Mouse (Mus musculus) right cerebral cortex, adult 2 months (tissue): ENCODE data around the gene Kcnh8.

ENCODE experiments used
- DNase-seq, 2 experiments: peaks; one replicate each; pipeline ENCODE4 v3.0.0; 2021 to 2022; ENCODE audit warnings: low spot score in 2 of 2

The Kcnh8 gene

DNA sequence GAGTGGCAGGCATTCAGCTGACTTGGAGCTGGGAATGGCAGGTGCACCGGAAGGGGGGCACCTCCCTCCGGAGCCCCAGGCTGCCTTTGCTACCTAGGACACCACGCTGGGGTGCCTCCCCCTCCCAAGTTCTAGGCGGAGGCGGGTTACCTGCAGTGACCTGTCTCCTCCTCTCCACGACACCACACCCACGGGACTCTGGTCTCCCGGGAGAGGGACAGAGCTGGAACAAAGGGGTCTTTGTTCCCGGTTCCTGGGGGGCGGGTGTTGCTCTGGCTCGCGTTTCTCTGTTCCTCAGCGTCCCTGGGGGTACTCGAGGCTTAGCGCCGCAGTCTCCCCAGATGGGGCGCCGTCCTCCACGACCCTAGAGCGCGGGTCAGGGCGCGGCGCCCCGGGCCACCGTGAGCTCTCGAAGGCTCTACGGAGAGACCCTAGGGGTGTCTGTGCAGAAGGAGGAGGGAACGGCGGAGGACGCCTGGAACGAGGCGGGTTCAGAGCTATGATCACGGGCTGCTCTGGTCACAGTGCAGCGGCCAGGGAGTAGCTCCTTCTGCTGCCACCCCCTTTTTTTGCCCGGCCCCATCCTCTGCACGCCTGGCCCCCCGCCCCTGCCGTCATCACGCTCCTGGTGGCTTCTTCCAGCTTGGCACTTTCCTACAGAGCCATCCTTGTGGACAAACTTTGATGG lies at the start of gene Kcnh8:
TSS of gene Kcnh8 (plus strand) at position 617 of the 688 bp plus-strand sequence.
- DNase-seq = peak; percentile 2 to 6

DNA sequence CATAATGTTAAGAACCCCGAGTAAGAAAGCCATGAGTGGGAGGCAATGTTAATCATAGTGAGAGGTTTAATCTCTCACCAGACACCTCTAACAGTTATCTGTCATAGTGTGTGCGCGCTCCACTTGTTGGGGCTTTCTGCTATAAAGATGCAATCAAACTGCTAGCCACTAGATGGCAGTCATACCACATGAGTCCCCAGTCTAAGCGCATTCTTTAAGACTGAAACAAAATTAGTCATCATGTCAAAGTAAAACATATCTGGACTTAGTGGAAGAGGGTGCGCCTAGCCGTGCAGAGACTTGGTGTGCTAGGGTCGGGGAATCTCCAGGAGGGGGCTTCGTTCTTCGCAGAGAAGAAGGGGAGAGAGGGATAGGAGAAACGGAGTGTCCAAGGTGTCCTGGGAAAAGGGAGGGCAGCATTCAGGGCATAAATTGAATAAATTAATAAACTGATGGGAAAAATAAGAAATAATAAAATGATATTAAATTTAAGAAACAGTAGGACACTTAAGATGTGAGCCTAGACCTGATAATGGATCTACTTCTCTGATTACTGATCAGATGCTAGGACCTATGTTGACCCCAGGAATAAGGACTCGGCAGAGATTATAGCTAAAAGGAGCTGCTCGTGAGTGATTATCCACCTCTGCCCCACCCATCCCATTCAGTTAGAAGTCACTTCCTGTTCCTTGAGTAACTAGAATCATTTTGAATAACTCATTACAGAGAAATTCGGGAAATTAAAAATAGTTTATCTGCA lies 42.4 kb upstream of the Kcnh8 start:
- peak; percentile 67 to 73 for DNase-seq

DNA sequence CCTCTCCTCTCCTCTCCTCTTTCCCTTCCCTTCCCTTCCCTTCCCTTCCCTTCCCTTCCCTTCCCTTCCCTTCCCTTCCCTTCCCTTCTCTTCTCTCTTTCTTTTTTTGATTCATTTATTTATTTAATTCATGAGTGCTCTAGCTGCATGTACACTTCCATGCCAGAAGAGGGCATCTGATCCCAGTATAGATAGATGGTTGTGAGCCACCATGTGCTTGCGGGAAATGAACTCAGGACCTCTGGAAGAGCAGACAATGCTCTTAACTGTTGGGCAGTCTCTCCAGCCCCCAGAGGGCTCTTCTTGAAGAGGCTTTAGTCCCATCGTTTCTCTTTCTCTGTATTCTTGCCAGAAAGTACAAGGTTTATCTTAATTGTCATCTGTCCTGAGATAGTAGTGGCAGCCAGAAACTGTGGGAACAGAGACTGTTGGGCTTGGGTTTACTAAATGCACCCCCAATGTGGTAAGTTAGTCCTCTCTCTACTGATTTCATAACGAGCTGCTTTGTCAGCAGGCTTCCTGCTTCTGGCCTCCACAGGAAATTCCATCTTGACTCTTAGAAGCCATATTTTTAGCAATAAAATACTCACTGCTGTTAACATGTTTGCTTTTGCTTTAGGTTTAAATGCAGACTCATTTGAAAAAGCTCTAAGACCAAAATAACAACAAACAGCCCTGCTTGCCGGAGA lies 36.9 kb upstream of the Kcnh8 start:
- DNase-seq = no peak

DNA sequence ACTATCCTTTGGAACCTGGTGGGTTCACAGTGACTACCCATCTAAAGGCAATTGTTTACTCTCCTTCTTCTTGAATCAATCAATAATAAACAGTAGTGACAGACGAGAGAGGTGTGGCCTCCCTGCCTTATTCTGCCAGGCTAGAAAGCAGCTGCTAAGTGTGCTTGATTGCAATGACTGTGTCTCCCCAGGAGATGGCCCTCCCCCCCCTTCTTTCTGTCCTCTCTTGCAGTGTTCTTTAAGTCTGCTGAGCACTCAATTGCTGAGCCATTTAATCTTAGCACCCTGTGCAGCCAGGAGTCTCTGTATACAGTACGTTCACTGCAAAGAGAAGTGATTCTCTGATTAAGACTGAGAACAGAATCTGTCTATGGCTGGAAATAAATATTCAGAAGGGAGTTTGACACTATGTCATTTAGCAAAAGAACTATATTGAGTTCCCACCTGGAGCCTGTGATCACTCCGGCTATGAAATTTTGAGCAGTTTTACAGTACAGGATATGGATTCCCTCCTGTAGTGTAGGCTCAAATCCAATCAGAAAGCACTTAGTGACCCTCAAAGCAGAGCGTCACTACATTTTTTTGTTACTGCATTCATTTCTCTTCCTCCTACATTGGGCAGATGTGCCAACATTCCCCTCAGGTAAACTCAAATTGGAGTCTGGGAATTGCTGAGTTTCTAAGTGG lies 32.8 kb upstream of the Kcnh8 start:
- peak in 1 of 2 experiments; percentile 13 for DNase-seq

DNA sequence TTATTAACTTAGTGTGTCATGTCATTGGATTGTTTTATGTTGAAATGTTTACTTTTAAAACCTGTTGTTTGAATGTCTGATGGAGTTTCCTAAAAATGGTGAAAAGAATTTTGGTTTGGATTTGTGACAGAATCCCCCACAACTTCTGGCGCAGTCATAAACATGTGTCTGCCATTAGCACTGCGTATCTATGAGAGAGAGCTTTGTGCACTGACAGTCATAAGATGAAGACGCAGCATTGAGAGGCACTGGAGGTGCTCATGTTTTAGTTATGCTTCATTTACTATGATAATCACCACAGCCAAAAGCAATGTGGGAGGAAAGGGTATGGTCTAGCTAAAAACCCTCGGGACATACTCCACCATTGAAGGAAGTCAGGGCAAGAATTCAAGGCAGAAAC lies 30.3 kb upstream of the Kcnh8 start:
- no peak for DNase-seq

DNA sequence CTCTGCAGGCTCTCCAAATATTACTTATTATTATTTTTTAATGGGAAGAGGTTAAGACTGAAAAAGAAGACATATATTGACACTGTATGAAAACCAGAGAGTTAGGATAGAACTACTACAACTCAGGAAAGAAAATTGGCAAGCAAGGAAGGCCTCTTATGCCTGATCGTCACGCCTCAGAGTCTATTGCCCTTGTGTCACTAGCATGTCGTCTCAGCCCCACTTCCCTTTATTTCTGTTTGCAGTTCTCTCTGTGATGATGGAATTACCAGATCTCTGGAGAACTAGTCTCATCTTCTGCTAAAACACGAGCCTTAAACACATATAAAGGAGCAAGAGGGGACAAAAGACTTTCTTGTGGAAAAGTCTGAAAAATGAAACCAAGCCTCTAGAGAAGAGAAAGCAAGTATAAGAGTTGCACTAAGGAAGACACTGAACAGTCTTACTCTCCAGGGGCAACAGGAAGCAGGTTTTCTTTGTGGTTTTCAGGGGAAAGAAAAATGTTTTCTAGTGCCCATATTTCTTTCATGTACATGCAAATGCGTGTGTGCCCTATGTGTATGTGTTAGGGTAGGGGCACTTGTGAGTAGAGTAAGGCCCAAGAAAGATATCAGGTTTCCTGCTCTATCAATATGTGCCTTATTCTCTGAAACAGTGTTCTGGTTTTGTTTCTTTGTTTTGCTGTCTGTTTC lies 10.9 kb upstream of the Kcnh8 start:
- DNase-seq = no peak

DNA sequence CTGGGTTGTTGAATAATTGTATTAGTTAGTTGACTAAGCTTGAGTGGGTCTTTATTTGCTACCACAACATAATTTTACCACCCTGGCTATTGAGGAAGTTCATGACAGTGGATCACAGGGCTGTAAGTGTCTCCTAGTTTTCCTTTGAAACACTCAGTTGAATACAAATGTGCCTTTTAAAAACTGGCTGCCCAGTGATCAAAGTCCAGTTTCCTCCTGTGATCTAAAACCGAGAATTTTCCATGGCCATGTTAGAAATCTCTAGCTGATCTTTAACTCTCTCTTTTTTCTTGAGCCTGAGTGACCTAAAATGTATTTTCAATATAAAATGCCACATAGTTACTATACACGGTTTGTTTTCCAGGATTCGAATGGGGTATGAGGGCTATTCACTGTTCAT lies 3.4 kb upstream of the Kcnh8 start:
- no peak for DNase-seq

DNA sequence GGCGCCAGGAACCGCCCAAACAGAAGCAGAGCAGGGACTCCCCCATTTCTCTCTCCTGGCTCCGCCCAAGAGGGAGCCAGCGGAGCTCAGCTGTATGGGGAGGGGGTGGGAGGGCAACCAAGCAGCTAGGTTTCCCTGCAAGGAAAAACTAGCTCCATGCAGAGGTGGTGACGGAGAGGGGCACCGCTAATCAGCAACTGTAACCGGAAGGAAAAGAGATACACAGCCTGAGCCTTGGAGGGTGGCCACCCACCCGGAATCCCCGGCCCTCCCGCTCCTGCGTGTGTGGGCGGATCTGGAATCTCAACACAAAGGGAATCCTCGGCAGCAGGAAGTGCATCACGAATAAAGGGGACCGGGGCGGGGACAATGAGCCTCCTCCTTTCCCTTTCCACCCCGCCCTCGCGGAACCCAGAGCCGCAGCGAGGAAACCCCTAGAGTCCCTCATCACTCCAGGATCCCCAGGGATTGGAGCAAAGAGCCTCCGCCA lies 1.6 kb upstream of the Kcnh8 start:
- peak; percentile 77 to 82 for DNase-seq

DNA sequence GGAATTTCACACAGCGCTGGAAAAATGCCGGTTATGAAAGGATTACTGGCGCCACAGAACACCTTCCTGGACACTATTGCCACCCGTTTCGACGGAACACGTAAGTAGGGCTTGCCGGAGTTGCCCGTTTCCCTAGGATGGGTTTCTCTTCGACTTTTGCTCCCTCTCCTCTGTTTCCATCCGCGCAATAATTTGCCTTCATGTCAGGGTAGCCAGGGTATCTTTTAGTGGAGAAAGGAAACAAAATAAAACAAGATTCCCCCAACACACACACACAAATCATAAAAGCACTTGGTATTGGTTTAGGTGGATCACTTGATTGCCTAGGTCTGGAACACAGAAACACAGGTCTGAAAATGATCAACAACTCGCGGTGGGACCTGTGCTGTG lies 267 bp downstream of the Kcnh8 start:
- peak in 1 of 2 experiments; percentile 6 for DNase-seq

DNA sequence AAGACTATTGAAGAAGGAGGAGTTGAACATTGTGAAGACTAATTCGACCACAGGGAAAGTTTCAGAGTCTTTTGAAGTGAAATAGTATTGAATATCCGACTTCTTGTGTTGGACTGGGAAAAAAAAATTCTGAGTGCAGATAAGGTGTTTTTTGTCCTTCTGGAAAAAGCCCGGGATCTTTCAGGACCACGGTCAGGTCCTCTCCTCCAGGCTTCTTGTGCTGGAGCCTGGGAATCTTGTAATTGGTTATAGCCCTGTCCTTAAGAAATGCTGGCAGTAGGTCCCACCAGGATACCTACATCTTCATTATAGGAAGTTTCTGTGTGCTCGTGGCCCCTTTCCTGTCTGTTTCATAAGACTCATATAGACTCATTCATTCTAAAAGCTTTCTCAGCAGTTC lies 902 bp downstream of the Kcnh8 start:
- DNase-seq = no peak

DNA sequence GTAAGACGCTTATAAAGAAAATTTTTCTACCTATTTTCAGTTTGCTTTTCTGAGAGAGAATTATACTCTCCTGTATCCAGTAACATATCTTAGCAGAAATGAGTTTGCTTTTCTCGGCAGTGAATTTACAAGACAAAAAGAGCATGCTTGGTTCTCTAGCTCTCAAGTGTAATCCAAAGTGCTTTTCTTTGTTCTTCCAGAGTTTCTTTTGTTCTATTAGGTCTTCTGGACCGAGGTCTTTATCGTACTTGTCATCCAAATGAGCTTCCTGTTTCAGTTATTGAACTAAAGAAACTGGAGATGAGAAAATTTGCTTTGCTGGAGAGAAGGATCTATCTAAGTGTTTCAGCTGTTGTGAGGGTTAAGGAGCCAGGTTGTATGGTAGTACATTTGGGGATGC lies 8.9 kb downstream of the Kcnh8 start:
- DNase-seq = no peak

DNA sequence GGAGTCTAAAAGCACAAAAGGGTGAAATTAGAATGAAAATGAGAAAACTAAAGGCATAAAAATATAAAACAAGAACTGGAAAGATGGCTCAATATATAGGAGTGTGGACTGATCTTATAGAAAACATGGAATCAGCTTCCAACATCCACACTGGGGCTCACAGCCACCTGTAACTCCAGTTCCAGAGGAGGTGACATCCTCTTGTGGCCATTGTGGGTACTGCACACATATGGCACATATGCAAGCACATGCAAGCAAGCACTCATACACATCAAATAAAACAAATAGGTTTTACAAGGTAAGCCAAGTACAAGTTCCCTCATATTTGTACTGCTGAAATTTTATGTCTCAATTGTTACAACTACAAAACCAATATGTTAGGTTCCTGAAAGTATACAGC lies 46.7 kb downstream of the Kcnh8 start:
- no peak for DNase-seq

DNA sequence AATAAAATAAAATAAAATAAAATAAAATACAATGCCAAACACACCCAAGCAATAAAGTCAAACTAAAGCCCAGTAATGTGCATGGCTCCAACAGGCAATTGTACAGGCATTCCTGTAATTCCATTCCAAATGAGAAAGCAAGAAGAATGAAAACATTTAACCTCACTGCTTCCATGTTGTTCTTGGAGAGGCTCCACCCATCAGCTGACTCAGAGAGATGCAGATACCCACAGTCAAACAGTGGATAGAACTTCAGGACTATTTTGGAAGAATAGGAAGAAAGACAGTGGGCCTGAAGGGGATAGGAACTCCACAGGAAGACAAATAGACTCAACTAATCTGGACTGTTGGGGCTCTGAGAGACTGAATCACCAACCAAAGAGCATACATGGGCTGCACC lies 89.5 kb downstream of the Kcnh8 start:
- DNase-seq = no peak

DNA sequence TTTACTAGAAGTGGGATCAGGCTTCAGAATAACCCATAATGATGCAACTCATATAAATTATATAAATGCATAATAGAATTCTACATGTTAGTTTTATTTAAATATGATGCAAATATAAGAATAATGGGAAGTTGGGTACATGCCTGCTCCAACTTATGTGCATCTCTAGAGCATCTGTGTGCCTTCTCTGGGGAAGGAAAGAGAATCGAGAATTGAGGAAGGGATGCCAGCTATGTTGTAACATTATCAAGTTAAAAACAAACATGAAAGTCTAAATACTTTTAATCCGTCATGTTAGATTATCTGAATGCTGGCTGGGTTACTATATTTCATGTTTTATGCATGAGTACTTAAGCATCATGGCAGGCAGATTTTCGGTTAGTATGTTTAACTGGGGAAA lies 99.4 kb downstream of the Kcnh8 start:
- no peak for DNase-seq

DNA sequence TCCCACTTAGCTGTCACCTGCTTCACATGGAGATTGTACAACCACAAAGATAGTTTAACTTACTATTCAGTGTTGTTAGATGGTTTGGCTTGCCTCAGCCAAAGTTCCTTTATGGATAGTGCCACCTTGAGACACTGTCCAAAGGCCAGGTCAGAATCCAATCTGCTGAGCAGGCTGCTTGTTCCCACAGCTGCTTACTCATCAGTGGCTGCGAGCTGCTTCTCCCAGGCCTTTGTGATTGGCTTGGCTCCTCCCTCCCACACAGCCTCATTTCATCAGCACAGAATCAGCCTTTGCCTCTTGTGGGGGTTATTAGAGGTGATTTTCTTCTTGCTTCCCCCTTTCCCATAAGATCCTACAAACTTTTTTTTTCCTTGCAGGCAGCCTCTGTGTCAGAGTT lies 109.8 kb downstream of the Kcnh8 start:
- DNase-seq = no peak

DNA sequence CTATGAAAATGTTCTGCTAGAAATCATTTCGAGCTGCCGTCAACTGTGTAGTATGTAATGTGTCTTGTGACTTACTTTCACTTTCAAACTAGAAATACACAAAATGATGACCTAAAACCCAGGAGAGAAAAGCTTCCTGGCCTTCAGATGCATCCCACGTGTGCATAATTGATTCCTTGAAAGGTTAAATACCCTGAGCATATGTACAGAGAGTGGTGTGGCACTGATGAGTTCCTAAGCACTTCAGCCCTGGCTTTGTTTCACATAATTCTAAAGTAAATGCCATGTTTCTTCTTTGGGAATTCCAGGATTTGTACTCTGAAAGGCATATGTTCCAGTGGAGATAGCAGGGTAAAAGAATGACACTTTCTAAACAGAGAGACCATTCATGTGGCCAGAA lies 119.7 kb downstream of the Kcnh8 start:
- DNase-seq = no peak

DNA sequence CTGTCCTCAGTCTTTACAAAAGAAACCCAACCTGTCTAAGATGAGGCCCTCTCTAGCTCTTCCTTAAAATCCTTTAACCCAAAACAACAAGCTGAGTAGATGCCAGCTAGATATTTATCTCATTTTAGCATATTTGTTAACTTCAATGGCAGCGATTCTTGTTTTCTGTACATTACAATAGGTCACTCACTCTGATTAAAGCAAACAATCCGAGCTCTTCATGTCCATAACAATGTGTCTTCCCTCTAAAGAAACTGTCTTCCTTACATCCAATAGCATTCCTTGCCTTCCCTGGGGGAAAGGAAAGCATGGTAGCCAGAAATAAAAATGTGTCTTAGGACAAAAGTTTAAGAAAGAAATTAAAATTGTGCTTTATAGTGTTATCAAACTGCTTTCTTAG lies 126.3 kb downstream of the Kcnh8 start:
- DNase-seq = no peak

DNA sequence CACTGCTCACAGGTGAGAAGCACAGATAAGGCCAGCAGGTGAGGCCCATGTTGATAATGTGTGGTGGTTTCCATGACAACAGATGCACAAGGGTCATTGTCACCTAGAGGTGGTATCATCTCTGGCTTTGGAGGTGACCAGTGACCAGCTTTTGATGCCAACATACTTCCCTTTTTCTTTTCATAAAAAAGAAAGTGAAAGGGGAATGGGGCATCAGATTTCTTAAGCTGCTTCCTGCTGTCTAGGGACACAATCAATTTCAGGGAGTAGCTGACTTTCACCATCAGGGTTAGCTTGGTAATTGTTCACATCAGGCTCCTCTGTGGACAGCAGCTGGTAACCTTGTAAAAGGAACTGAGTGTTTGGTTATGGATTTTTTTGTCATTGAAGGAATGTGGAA lies 135.9 kb downstream of the Kcnh8 start:
- no peak for DNase-seq

DNA sequence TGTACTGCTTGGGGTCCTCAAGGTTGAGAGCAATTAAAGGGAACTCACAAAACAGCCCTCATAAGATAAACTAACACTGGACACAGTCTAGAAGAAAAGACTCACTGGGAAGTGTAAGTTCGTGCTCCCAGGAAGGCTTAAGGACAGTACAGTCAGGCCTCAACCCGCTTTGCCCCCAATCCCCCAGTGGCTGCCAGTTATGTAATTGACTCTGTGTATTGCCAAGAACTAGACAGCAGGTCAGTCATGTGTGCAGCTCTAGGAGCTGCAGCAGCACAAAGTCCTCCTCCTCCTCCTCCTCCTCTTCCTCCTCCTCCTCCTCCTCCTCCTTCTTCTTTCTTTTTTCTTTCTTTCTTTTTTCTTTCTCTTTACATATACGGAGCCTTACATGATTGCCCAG lies 185.6 kb downstream of the Kcnh8 start:
- DNase-seq = no peak

DNA sequence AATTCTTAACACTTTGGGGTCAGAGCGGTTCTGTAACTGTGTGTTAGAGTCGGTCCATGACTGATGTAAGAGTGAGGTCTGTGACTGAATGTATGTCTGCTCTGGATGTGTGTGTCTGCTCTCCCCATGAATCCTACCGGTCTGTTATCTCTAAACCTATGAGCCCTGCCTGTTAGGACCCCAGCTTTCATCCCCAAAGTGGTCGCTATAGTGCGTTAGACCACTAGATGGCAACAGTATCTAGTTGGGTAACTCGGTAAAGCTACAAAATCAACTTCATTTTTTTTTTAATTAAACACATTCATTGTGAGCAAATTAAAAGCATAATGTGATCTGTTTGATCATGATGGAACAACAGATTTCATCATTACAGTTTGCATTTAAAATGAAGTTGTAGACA lies 202.0 kb downstream of the Kcnh8 start:
- no peak for DNase-seq

DNA sequence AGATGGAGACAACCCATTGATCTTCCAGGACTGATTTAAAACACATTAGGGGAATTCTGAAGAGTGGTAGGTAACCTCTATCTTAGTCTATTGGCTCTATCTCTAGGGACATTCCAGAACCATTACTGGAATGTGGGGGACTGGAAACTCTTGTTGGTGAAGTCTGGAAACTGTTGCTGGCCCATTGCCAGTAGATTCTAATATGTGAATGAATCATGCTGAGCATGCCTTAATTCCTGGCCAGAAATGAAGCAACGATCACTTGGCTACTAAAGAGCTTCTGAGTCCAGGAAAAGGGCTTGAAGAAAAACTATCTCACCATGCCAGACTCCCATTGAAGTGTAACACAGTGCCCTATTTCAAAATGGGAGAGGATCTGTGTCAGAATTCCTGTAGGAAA lies 208.3 kb downstream of the Kcnh8 start:
- no peak for DNase-seq

DNA sequence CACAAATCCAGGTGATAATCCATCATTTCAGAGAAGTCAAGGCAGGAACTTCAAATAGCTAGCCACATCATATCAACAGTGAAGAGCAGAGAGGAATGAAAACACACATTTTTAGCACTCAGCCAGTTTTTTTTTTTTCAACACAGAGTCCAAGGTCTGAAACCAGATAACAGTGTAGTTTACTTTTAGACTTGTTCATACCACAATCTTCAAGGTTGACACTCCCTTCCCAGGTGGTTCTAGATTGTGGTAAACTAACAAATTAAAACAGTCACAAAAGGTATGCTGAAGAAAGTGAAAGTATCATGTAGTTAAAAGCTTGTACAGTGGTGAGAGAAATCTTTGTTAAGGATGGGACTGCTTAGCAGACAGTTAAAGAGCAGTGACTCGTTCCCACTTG lies 216.5 kb downstream of the Kcnh8 start:
- DNase-seq = no peak
